Mouse (Mus musculus) kidney, embryonic 15.5 days (tissue): ENCODE measurements around the gene Harbi1. TPM values are rescaled to one million over a fixed set of nuclear protein-coding genes. Genes with fewer than 3 reads are reported as not detected.

Source experiments
- polyA plus RNA-seq: library from polyadenylated mRNA; unstranded; fragments of >200 nt; fragmentation: Nextera tagmentation; extraction: Ambion mirVana; gene quantifications from 2 replicates; pipeline ENCODE4 v1.2.1, GENCODE M21; 2015

Gene Harbi1
- polyA plus RNA-seq, 1 experiment from 2014 or later: 22.4 TPM

Other genes starting within 250 kb of the Harbi1 start
- gene Ckap5, start 184.1 kb upstream of the Harbi1 start, polyA plus RNA-seq: 83.3 and 100 TPM in 2 replicates
- 1.7 and 4.6 TPM in 2 replicates for gene F2, start 74.4 kb upstream of the Harbi1 start, polyA plus RNA-seq
- 11.9 and 13.7 TPM in 2 replicates for gene Zfp408, start 61.1 kb upstream of the Harbi1 start, polyA plus RNA-seq
- 110 and 132 TPM in 2 replicates for gene Arhgap1, start 61.0 kb upstream of the Harbi1 start, polyA plus RNA-seq
- gene Atg13, start 276 bp upstream of the Harbi1 start, polyA plus RNA-seq: 24.7 and 26.3 TPM in 2 replicates
- 19.3 and 19.9 TPM in 2 replicates for gene Ambra1, start 19.3 kb downstream of the Harbi1 start, polyA plus RNA-seq
- 0.42 TPM in 1 of 2 replicates, not detected in the other for gene Chrm4, start 216.4 kb downstream of the Harbi1 start, polyA plus RNA-seq
- 1,215 and 1,266 TPM in 2 replicates for gene Mdk, start 221.4 kb downstream of the Harbi1 start, polyA plus RNA-seq
- gene Gm9821, start 234.9 kb downstream of the Harbi1 start, polyA plus RNA-seq: 0.49 and 0.53 TPM in 2 replicates